Mouse (Mus musculus) CH12.LX (cell line): Measurements from ENCODE around the gene Vax2. TPM values are rescaled to one million over a fixed set of nuclear protein-coding genes. Genes with fewer than 3 reads are reported as not detected.

Source experiments
- DNase-seq: peaks from one replicate; pipeline ENCODE4 v3.0.0-alpha.2; 2013; ENCODE audit errors: extremely low read depth
- H3K27ac ChIP-seq: 2 replicates; pipeline ENCODE4 v1.5.1; 2012; ENCODE audit warnings: low read depth, mild to moderate bottlenecking, control low read depth, moderate library complexity; ENCODE audit not compliant: insufficient read depth
- H3K27me3 ChIP-seq: replicated peaks from 2 replicates; pipeline ENCODE3; 2012; ENCODE audit warnings: inconsistent platforms
- H3K36me3 ChIP-seq, 2 experiments: replicated peaks in 1 of 2; 2 replicates each; pipeline versions ENCODE3 to v1.6.1; 2012; ENCODE audit warnings: inconsistent platforms in 1 of 2, low read length in 1 of 2, mild to moderate bottlenecking in 1 of 2, mixed read lengths in 1 of 2, moderate library complexity in 1 of 2; ENCODE audit not compliant: control insufficient read depth in 1 of 2, insufficient read depth in 1 of 2
- H3K4me1 ChIP-seq, 2 experiments: 2 replicates each; pipeline ENCODE4 v1.6.1; 2012; ENCODE audit warnings: inconsistent platforms in 1 of 2, moderate library complexity in 1 of 2; ENCODE audit not compliant: insufficient read depth in 2 of 2, control insufficient read depth in 1 of 2
- H3K4me2 ChIP-seq: 2 replicates; pipeline ENCODE4 v1.6.1; 2012; ENCODE audit warnings: low read depth, mild to moderate bottlenecking, control low read depth; ENCODE audit not compliant: poor library complexity, insufficient read depth, severe bottlenecking
- H3K4me3 ChIP-seq, 3 experiments: fragments of 150-350 bp in 1 of 3; sonication (generic) in 1 of 3; replicated peaks in 1 of 3; 2 replicates each; pipeline versions ENCODE3 to v1.5.1; 2011 to 2012; ENCODE audit warnings: low read depth in 2 of 3, low read length in 2 of 3, mild to moderate bottlenecking in 2 of 3, moderate library complexity in 2 of 3, control low read depth in 1 of 3, improper control_type of control experiment in 1 of 3, inconsistent platforms in 1 of 3, mixed read lengths in 1 of 3; ENCODE audit not compliant: poor library complexity in 1 of 3
- H3K79me2 ChIP-seq: replicated peaks from 2 replicates; pipeline ENCODE4 v1.6.1; 2012; ENCODE audit warnings: mild to moderate bottlenecking, moderate library complexity; ENCODE audit not compliant: control insufficient read depth, poor library complexity, insufficient read depth, severe bottlenecking; ENCODE audit errors: extremely low read depth
- H3K9ac ChIP-seq: 2 replicates; pipeline ENCODE4 v1.6.1; 2012; ENCODE audit warnings: low read depth, mild to moderate bottlenecking, control low read depth, moderate library complexity; ENCODE audit not compliant: insufficient read depth
- H3K9me3 ChIP-seq: replicated peaks from 2 replicates; pipeline ENCODE3; 2012; ENCODE audit warnings: low read length, inconsistent platforms, mixed read lengths
- BHLHE40 ChIP-seq: IDR thresholded peaks from 2 replicates; pipeline ENCODE4 v1.6.1; 2011; ENCODE audit warnings: mild to moderate bottlenecking, low read depth, low read length, improper control_type of control experiment
- CHD1 ChIP-seq: IDR thresholded peaks from 2 replicates; pipeline ENCODE4 v1.6.1; 2012; ENCODE audit warnings: low read depth, low read length, improper control_type of control experiment, inconsistent platforms
- CHD2 ChIP-seq: IDR thresholded peaks from 2 replicates; pipeline ENCODE4 v1.6.1; 2011; ENCODE audit warnings: low read length, improper control_type of control experiment
- E2F4 ChIP-seq: IDR thresholded peaks from 2 replicates; pipeline ENCODE4 v1.6.1; 2011; ENCODE audit warnings: low read depth, low read length, improper control_type of control experiment; ENCODE audit not compliant: insufficient replicate concordance
- EP300 ChIP-seq: IDR thresholded peaks from 2 replicates; pipeline ENCODE4 v1.6.1; 2011; ENCODE audit warnings: low read length, improper control_type of control experiment
- HCFC1 ChIP-seq: IDR thresholded peaks from 2 replicates; pipeline ENCODE4 v1.6.1; 2012; ENCODE audit warnings: low read depth, mild to moderate bottlenecking, inconsistent platforms, low read length, improper control_type of control experiment
- IRF4 ChIP-seq: IDR thresholded peaks from 2 replicates; pipeline ENCODE4 v1.6.1; 2014; ENCODE audit warnings: low read depth, mild to moderate bottlenecking, inconsistent platforms, low read length, improper control_type of control experiment
- JUN ChIP-seq: IDR thresholded peaks from 2 replicates; pipeline ENCODE4 v1.6.1; 2011; ENCODE audit warnings: low read depth, mild to moderate bottlenecking, low read length, improper control_type of control experiment, moderate library complexity; ENCODE audit not compliant: insufficient read depth
- KAT2A ChIP-seq: IDR thresholded peaks from 2 replicates; pipeline ENCODE4 v1.6.1; 2012; ENCODE audit warnings: low read length, improper control_type of control experiment, inconsistent platforms; ENCODE audit not compliant: insufficient replicate concordance
- MAFK ChIP-seq: IDR thresholded peaks from 2 replicates; pipeline ENCODE4 v1.6.1; 2011; ENCODE audit warnings: low read length, improper control_type of control experiment; ENCODE audit not compliant: insufficient replicate concordance
- MAZ ChIP-seq: IDR thresholded peaks from 2 replicates; pipeline ENCODE4 v1.6.1; 2012; ENCODE audit warnings: low read depth, mild to moderate bottlenecking, inconsistent platforms, low read length, improper control_type of control experiment, moderate library complexity
- MEF2A ChIP-seq: IDR thresholded peaks from 2 replicates; pipeline ENCODE4 v1.6.1; 2014; ENCODE audit warnings: low read depth, mild to moderate bottlenecking, inconsistent platforms, low read length, improper control_type of control experiment, borderline replicate concordance
- MYC ChIP-seq: IDR thresholded peaks from 2 replicates; pipeline ENCODE4 v1.6.1; 2011; ENCODE audit warnings: low read depth, mild to moderate bottlenecking, improper control_type of control experiment, low read length
- NRF1 ChIP-seq: IDR thresholded peaks from 2 replicates; pipeline ENCODE4 v1.6.1; 2014; ENCODE audit warnings: low read depth, mild to moderate bottlenecking, inconsistent platforms, low read length, improper control_type of control experiment, moderate library complexity
- POLR2A ChIP-seq: IDR thresholded peaks from 2 replicates; pipeline ENCODE4 v1.6.1; 2011; ENCODE audit warnings: low read depth, mild to moderate bottlenecking, improper control_type of control experiment, low read length
- POLR2AphosphoS2 ChIP-seq: IDR thresholded peaks from 2 replicates; pipeline ENCODE4 v1.6.1; 2011; ENCODE audit warnings: low read depth, low read length, improper control_type of control experiment
- RCOR1 ChIP-seq: conservative IDR thresholded peaks from 2 replicates; pipeline ENCODE4 v1.6.1; 2012; ENCODE audit warnings: low read depth, mild to moderate bottlenecking, inconsistent platforms, low read length, improper control_type of control experiment
- SIN3A ChIP-seq: IDR thresholded peaks from 2 replicates; pipeline ENCODE4 v1.6.1; 2012; ENCODE audit warnings: low read length, improper control_type of control experiment, inconsistent platforms
- SMC3 ChIP-seq: IDR thresholded peaks from 2 replicates; pipeline ENCODE4 v1.6.1; 2011; ENCODE audit warnings: low read depth, low read length, improper control_type of control experiment
- TBP ChIP-seq: conservative IDR thresholded peaks from 2 replicates; pipeline ENCODE4 v1.6.1; 2011; ENCODE audit warnings: low read depth, low read length, improper control_type of control experiment
- USF2 ChIP-seq: conservative IDR thresholded peaks from 2 replicates; pipeline ENCODE4 v1.6.1; 2011; ENCODE audit warnings: low read depth, low read length, improper control_type of control experiment
- ZC3H11A ChIP-seq: IDR thresholded peaks from 2 replicates; pipeline ENCODE4 v1.6.1; 2012; ENCODE audit warnings: low read depth, mild to moderate bottlenecking, inconsistent platforms, low read length, improper control_type of control experiment
- ZKSCAN1 ChIP-seq: IDR thresholded peaks from 2 replicates; pipeline ENCODE4 v1.6.1; 2012; ENCODE audit warnings: low read depth, inconsistent platforms, low read length, improper control_type of control experiment, borderline replicate concordance
- ZMIZ1 ChIP-seq: IDR thresholded peaks from 2 replicates; pipeline ENCODE4 v1.6.1; 2012; ENCODE audit warnings: low read depth, mild to moderate bottlenecking, inconsistent platforms, low read length, improper control_type of control experiment
- ZNF384 ChIP-seq: IDR thresholded peaks from 2 replicates; pipeline ENCODE4 v1.6.1; 2012; ENCODE audit warnings: low read depth, low read length, improper control_type of control experiment, inconsistent platforms
- dilution Hi-C: fragments of 300-500 bp; cut with MboI; formaldehyde crosslinking; loops from 2 replicates; pipeline ENCODE4 v1.14.3; 2020; ENCODE audit warnings: low sequenced_read_pairs; ENCODE audit not compliant: extremely low pct_unique_long_range_greater_than_20kb, extremely low pct_ligation_motif_present
- in situ Hi-C: fragments of 300-500 bp; cut with MboI; formaldehyde crosslinking; loops from 3 replicates; pipeline ENCODE4 v1.14.3; 2019; ENCODE audit warnings: low sequenced_read_pairs, low pct_ligation_motif_present, low pct_unique_long_range_greater_than_20kb, mixed read lengths
- polyA plus RNA-seq: library from polyadenylated mRNA; unstranded; fragments of >175 nt; gene quantifications from 2 replicates; pipeline ENCODE4 v1.2.1, GENCODE M21; 2012; ENCODE audit warnings: low read depth; ENCODE audit not compliant: insufficient read length
- total RNA-seq, 2 experiments: library from RNA; depleted of rRNA; stranded (reverse); fragments of 300-350 nt in 1 of 2; fragments of >200 nt in 1 of 2; gene quantifications; 2 replicates each; pipeline ENCODE4 v1.2.3; 2012 to 2014

Gene Vax2
- total and polyA plus RNA-seq, 3 experiments, result not detected

GRCm38 (mm10) chr6:83702146-83702999, 8.7 kb upstream of the Vax2 start:
- no peak overlapping the region for H3K9ac ChIP-seq
- in situ Hi-C loops (no loop called here), dilution Hi-C loops (no loop called here)
- H3K36me3 ChIP-seq, result no peaks in the 10 kb centered on the region
- no peak overlapping the region for H3K27ac ChIP-seq
- no peak overlapping the region for H3K4me2 ChIP-seq
- no peak for DNase-seq
- H3K9me3 ChIP-seq, result no peaks in the 10 kb centered on the region
- no peaks in the 10 kb centered on the region for H3K4me1 ChIP-seq
- no peaks in the 10 kb centered on the region for H3K79me2 ChIP-seq
- no peak overlapping the region for H3K4me3 ChIP-seq
- peaks cover 85% of the 10 kb centered on the region for H3K27me3 ChIP-seq
- no peak for TF ChIP-seq JUN
- no peak for TF ChIP-seq ZMIZ1
- TF ChIP-seq SIN3A, result no peak
- no peak for TF ChIP-seq RCOR1
- no peak for TF ChIP-seq E2F4
- TF ChIP-seq KAT2A, result no peak
- TF ChIP-seq CHD1, result no peak
- TF ChIP-seq MAZ, result no peak
- TF ChIP-seq TBP, result no peak
- no peak for TF ChIP-seq EP300

- H3K79me2 ChIP-seq, result no peaks in the 10 kb centered on the region
- no peak overlapping the region for H3K9ac ChIP-seq
- no peak for DNase-seq
- H3K4me2 ChIP-seq, result no peak overlapping the region
- peaks cover 85% of the 10 kb centered on the region for H3K27me3 ChIP-seq
- TF ChIP-seq MEF2A, result no peak
- no peak for TF ChIP-seq SIN3A
- TF ChIP-seq CHD2, result no peak
- no peak for TF ChIP-seq MYC
- TF ChIP-seq MAFK, result no peak
- no peak for TF ChIP-seq POLR2A
- no peak for TF ChIP-seq JUN
- no peak for TF ChIP-seq USF2
- no peak for TF ChIP-seq POLR2AphosphoS2
- no peak for TF ChIP-seq ZC3H11A
- no peak for TF ChIP-seq BHLHE40
- TF ChIP-seq HCFC1, result no peak
- no peak for TF ChIP-seq IRF4
- no peak for TF ChIP-seq SMC3
- no peak for TF ChIP-seq ZNF384
- TF ChIP-seq NRF1, result no peak
- no peak for TF ChIP-seq ZKSCAN1
- H3K9me3 ChIP-seq, result no peaks in the 10 kb centered on the region
- no peak overlapping the region for H3K4me3 ChIP-seq
- dilution Hi-C loops (no loop called here), in situ Hi-C loops (no loop called here)
- no peak overlapping the region for H3K27ac ChIP-seq
- H3K36me3 ChIP-seq, result no peaks in the 10 kb centered on the region
- H3K4me1 ChIP-seq, result no peaks in the 10 kb centered on the region
These were observed 7.9 kb upstream of the Vax2 start for GRCm38 (mm10) chr6:83703000-83703721.
